Mouse (Mus musculus): ENCODE measurements around the gene Ccsap.

The Ccsap gene

GRCm38 (mm10) chr8:123877865-123878264 lies 17.9 kb upstream of the Ccsap start:
- DNase-seq: no peak

GRCm38 (mm10) chr8:123874324-123874723 lies 14.3 kb upstream of the Ccsap start:
- no peak for DNase-seq

GRCm38 (mm10) chr8:123873364-123873763 lies 13.4 kb upstream of the Ccsap start:
- DNase-seq: no peak

GRCm38 (mm10) chr8:123872048-123872447 lies 12.0 kb upstream of the Ccsap start:
- DNase-seq: no peak

- DNase-seq: no peak
Measured at GRCm38 (mm10) chr8:123866971-123867370, 7.0 kb upstream of the Ccsap start.

- DNase-seq: no peak
Measured at GRCm38 (mm10) chr8:123865786-123866185, 5.8 kb upstream of the Ccsap start.

GRCm38 (mm10) chr8:123860386-123860785 lies 377 bp upstream of the Ccsap start:
- DNase-seq: no peak

- peak; percentile 88 for DNase-seq
Measured at GRCm38 (mm10) chr8:123858941-123859647, 915 bp downstream of the Ccsap start.

GRCm38 (mm10) chr8:123858574-123858940 lies 1.5 kb downstream of the Ccsap start:
- DNase-seq: no peak

GRCm38 (mm10) chr8:123857361-123857760 lies 2.6 kb downstream of the Ccsap start:
- DNase-seq: no peak

GRCm38 (mm10) chr8:123854733-123855475 lies 5.1 kb downstream of the Ccsap start:
- DNase-seq: no peak

GRCm38 (mm10) chr8:123854252-123854651 lies 5.8 kb downstream of the Ccsap start:
- DNase-seq: no peak

- DNase-seq: no peak
Measured at GRCm38 (mm10) chr8:123851590-123851989, 8.4 kb downstream of the Ccsap start.

GRCm38 (mm10) chr8:123849352-123849751 lies 10.7 kb downstream of the Ccsap start:
- no peak for DNase-seq

GRCm38 (mm10) chr8:123847546-123847945 lies 12.5 kb downstream of the Ccsap start:
- DNase-seq: no peak

GRCm38 (mm10) chr8:123846509-123846908 lies 13.5 kb downstream of the Ccsap start:
- DNase-seq: peak; percentile 60

GRCm38 (mm10) chr8:123845991-123846390 lies 14.0 kb downstream of the Ccsap start:
- no peak for DNase-seq

- no peak for DNase-seq
Measured at GRCm38 (mm10) chr8:123845114-123845513, 14.9 kb downstream of the Ccsap start.

- DNase-seq: no peak
Measured at GRCm38 (mm10) chr8:123844341-123844740, 15.7 kb downstream of the Ccsap start.

- no peak for DNase-seq
Measured at GRCm38 (mm10) chr8:123842086-123842485, 17.9 kb downstream of the Ccsap start.

GRCm38 (mm10) chr8:123840578-123841345 lies 19.2 kb downstream of the Ccsap start:
- DNase-seq: peak; percentile 67

- DNase-seq: no peak
Measured at GRCm38 (mm10) chr8:123838496-123838895, 21.5 kb downstream of the Ccsap start.

GRCm38 (mm10) chr8:123836354-123836753 lies 23.7 kb downstream of the Ccsap start:
- DNase-seq: no peak

- peak; percentile 75 for DNase-seq
Measured at GRCm38 (mm10) chr8:123835451-123835850, 24.6 kb downstream of the Ccsap start.

All from right cerebral cortex, postnatal 14 days (tissue).